In the genomic region with DNA sequence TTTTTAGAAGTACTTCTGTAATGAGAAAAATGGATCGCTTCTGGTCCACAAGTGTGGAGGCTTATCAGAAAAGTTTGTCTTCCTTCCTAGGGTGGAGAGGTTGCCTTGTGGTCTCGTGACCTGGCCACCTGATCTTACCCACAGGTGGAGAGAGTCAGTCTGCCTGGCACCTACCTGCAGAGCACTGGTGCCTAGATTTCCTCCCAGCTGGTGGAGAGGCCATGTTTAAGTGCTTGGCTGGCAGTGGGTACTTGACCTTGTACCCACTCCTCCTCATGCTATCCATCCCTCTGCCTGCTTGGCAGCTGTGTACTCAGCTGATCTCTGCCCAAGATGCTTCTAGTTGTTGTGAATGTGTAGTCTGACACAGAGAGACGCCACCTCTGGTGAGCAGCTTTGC, we compare ENCODE assay signal across 21 mouse cellular contexts.
"Had no signal": no experiment of that assay in that cellular context is flagged by ENCODE, and none has a peak within 500 bp of the region (broad histone marks: within the 10 kb centered on the region; RNA-seq: fewer than 3 reads in every experiment).

No protein-coding gene starts in this region.

- H3K4me2 ChIP-seq: liver, embryonic 11.5 days; liver, embryonic 13.5 days; liver, embryonic 15.5 days; lung, embryonic 15.5 days; midbrain, embryonic 11.5 days; midbrain, embryonic 13.5 days; midbrain, embryonic 15.5 days; neural tube, embryonic 12.5 days; stomach, embryonic 15.5 days had no signal

- H3K9me3 ChIP-seq: liver, embryonic 13.5 days; liver, embryonic 15.5 days; lung, embryonic 15.5 days; midbrain, embryonic 13.5 days; midbrain, embryonic 15.5 days; neural tube, embryonic 12.5 days; stomach, embryonic 15.5 days had no signal

- ATAC-seq: liver, postnatal 0 days; midbrain, embryonic 13.5 days; midbrain, embryonic 15.5 days had no signal

- H3K4me3 ChIP-seq: liver, embryonic 13.5 days; liver, embryonic 15.5 days; lung, embryonic 15.5 days; megakaryocyte, embryonic 14.5 days; midbrain, embryonic 13.5 days; midbrain, embryonic 15.5 days; neural tube, embryonic 12.5 days; stomach, embryonic 15.5 days had no signal

- DNase-seq: liver; liver, embryonic 13.5 days; liver, postnatal 0 days; retina, postnatal 1 day; right cerebral cortex, adult 18-20 months; right cerebral cortex, postnatal 25 days; right cerebral cortex, postnatal 4 days; thymus, adult 2 months; thymus, postnatal 25 days; thymus, postnatal 4 days had no signal

- H3K27me3 ChIP-seq: liver, embryonic 13.5 days; liver, embryonic 15.5 days; lung, embryonic 15.5 days; midbrain, embryonic 13.5 days; midbrain, embryonic 15.5 days; neural tube, embryonic 12.5 days; stomach, embryonic 15.5 days had no signal

- H3K9ac ChIP-seq: liver, embryonic 13.5 days; liver, embryonic 15.5 days; liver, postnatal 0 days; lung, embryonic 15.5 days; midbrain, embryonic 13.5 days; midbrain, embryonic 15.5 days; neural tube, embryonic 12.5 days; stomach, embryonic 15.5 days had no signal

- H3K36me3 ChIP-seq: liver, embryonic 13.5 days; liver, embryonic 15.5 days; lung, embryonic 15.5 days; midbrain, embryonic 13.5 days; midbrain, embryonic 15.5 days; stomach, embryonic 15.5 days had no signal

- H3K27ac ChIP-seq: liver, embryonic 13.5 days; liver, embryonic 15.5 days; lung, embryonic 15.5 days; macrophage; midbrain, embryonic 13.5 days; midbrain, embryonic 15.5 days; neural tube, embryonic 12.5 days; stomach, embryonic 15.5 days; stomach, postnatal 0 days had no signal
